Mouse (Mus musculus) spleen, adult 12 weeks (tissue): ENCODE measurements around the gene Plekhh2.

Source experiments
- DNase-seq: peaks from one replicate; pipeline ENCODE4 v3.0.0; 2022; ENCODE audit warnings: low spot score

Gene Plekhh2

GRCm38 (mm10) chr17:84608606-84609005 lies 96.9 kb downstream of the Plekhh2 start:
- no peak for DNase-seq

GRCm38 (mm10) chr17:84611500-84611899 lies 99.8 kb downstream of the Plekhh2 start:
- no peak for DNase-seq

GRCm38 (mm10) chr17:84611971-84612370 lies 100.3 kb downstream of the Plekhh2 start:
- DNase-seq = no peak

- DNase-seq = no peak
Measured at GRCm38 (mm10) chr17:84615811-84616210, 104.1 kb downstream of the Plekhh2 start.

GRCm38 (mm10) chr17:84616526-84617074 lies 104.9 kb downstream of the Plekhh2 start:
- DNase-seq = no peak

- no peak for DNase-seq
Measured at GRCm38 (mm10) chr17:84617953-84618352, 106.3 kb downstream of the Plekhh2 start.

GRCm38 (mm10) chr17:84619112-84619511 lies 107.4 kb downstream of the Plekhh2 start:
- no peak for DNase-seq

- DNase-seq = no peak
Measured at GRCm38 (mm10) chr17:84620076-84620475, 108.4 kb downstream of the Plekhh2 start.

- no peak for DNase-seq
Measured at GRCm38 (mm10) chr17:84620610-84621009, 108.9 kb downstream of the Plekhh2 start.

- no peak for DNase-seq
Measured at GRCm38 (mm10) chr17:84621209-84621608, 109.5 kb downstream of the Plekhh2 start.

- no peak for DNase-seq
Measured at GRCm38 (mm10) chr17:84622028-84622427, 110.3 kb downstream of the Plekhh2 start.

GRCm38 (mm10) chr17:84622873-84623272 lies 111.2 kb downstream of the Plekhh2 start:
- DNase-seq = no peak

- peak; percentile 48 for DNase-seq
Measured at GRCm38 (mm10) chr17:84626276-84626856, 114.7 kb downstream of the Plekhh2 start, which contains the start of gene Dync2li1. TSS of gene Dync2li1 (plus strand) at chr17:84626496.

GRCm38 (mm10) chr17:84626857-84627305 lies 115.2 kb downstream of the Plekhh2 start:
- no peak for DNase-seq

- no peak for DNase-seq
Measured at GRCm38 (mm10) chr17:84627721-84628120, 116.0 kb downstream of the Plekhh2 start.

GRCm38 (mm10) chr17:84628611-84629010 lies 116.9 kb downstream of the Plekhh2 start:
- no peak for DNase-seq

- no peak for DNase-seq
Measured at GRCm38 (mm10) chr17:84631836-84632235, 120.1 kb downstream of the Plekhh2 start.

- peak; percentile 4 for DNase-seq
Measured at GRCm38 (mm10) chr17:84633443-84633842, 121.7 kb downstream of the Plekhh2 start.

GRCm38 (mm10) chr17:84636328-84636727 lies 124.6 kb downstream of the Plekhh2 start:
- DNase-seq = no peak

- no peak for DNase-seq
Measured at GRCm38 (mm10) chr17:84637971-84638370, 126.3 kb downstream of the Plekhh2 start.

GRCm38 (mm10) chr17:84639796-84640378 lies 128.2 kb downstream of the Plekhh2 start:
- DNase-seq = no peak

- no peak for DNase-seq
Measured at GRCm38 (mm10) chr17:84641893-84642292, 130.2 kb downstream of the Plekhh2 start.

GRCm38 (mm10) chr17:84642324-84642723 lies 130.6 kb downstream of the Plekhh2 start:
- no peak for DNase-seq
